Mouse (Mus musculus): ENCODE data around the gene Kazn.

Gene Kazn

GRCm38 (mm10) chr4:142239240-142240126, at the start of gene Kazn:
TSS of gene Kazn (minus strand) at chr4:142239401.
- DNase-seq, result peak; percentile 92

GRCm38 (mm10) chr4:142285471-142285870, 46.3 kb upstream of the Kazn start:
- DNase-seq, result no peak

GRCm38 (mm10) chr4:142283867-142284266, 44.7 kb upstream of the Kazn start:
- DNase-seq, result no peak

- no peak for DNase-seq
Observed at GRCm38 (mm10) chr4:142278197-142278575, 39.0 kb upstream of the Kazn start.

- peak; percentile 57 for DNase-seq
Observed at GRCm38 (mm10) chr4:142277481-142278196, 38.4 kb upstream of the Kazn start.

- no peak for DNase-seq
Observed at GRCm38 (mm10) chr4:142275242-142275641, 36.0 kb upstream of the Kazn start.

GRCm38 (mm10) chr4:142274441-142275234, 35.4 kb upstream of the Kazn start:
- no peak for DNase-seq

GRCm38 (mm10) chr4:142271506-142271905, 32.3 kb upstream of the Kazn start:
- no peak for DNase-seq

- no peak for DNase-seq
Observed at GRCm38 (mm10) chr4:142267832-142268231, 28.6 kb upstream of the Kazn start.

- no peak for DNase-seq
Observed at GRCm38 (mm10) chr4:142267348-142267819, 28.2 kb upstream of the Kazn start.

- no peak for DNase-seq
Observed at GRCm38 (mm10) chr4:142264335-142264734, 25.1 kb upstream of the Kazn start.

- no peak for DNase-seq
Observed at GRCm38 (mm10) chr4:142261725-142262124, 22.5 kb upstream of the Kazn start.

- no peak for DNase-seq
Observed at GRCm38 (mm10) chr4:142258730-142259129, 19.5 kb upstream of the Kazn start.

- DNase-seq, result no peak
Observed at GRCm38 (mm10) chr4:142254088-142254487, 14.9 kb upstream of the Kazn start.

- no peak for DNase-seq
Observed at GRCm38 (mm10) chr4:142251471-142252354, 12.5 kb upstream of the Kazn start.

- no peak for DNase-seq
Observed at GRCm38 (mm10) chr4:142250054-142250453, 10.9 kb upstream of the Kazn start.

GRCm38 (mm10) chr4:142249401-142249800, 10.2 kb upstream of the Kazn start:
- DNase-seq, result no peak

- DNase-seq, result no peak
Observed at GRCm38 (mm10) chr4:142248426-142248825, 9.2 kb upstream of the Kazn start.

GRCm38 (mm10) chr4:142246698-142247097, 7.5 kb upstream of the Kazn start:
- no peak for DNase-seq

- DNase-seq, result no peak
Observed at GRCm38 (mm10) chr4:142244641-142245040, 5.4 kb upstream of the Kazn start.

GRCm38 (mm10) chr4:142242750-142243383, 3.7 kb upstream of the Kazn start:
- no peak for DNase-seq

GRCm38 (mm10) chr4:142242164-142242563, 3.0 kb upstream of the Kazn start:
- no peak for DNase-seq

Data from kidney, adult 11 months (tissue).